Mouse (Mus musculus): Measurements from ENCODE around the gene Tedc2.

GRCm38 (mm10) chr17:24205908-24206361, 14.7 kb downstream of the Tedc2 start:
- TF ChIP-seq CTCF (IDR thresholded peaks at IDR 0.05) (no peak), EP300 (IDR thresholded peaks at IDR 0.05) (no peak)

All from lung, postnatal 0 days (tissue).